Mouse (Mus musculus) embryonic facial prominence, embryonic 11.5 days (tissue): ENCODE data around the gene T. TPM values are rescaled to one million over a fixed set of nuclear protein-coding genes. Genes with fewer than 3 reads are reported as not detected.
A peak's percentile ranks its signal among the peaks of the same experiment; 100 is the strongest.

Experiments used
- ATAC-seq: fragments of 200-750 bp; cut with Nextera tagmentation; replicated peaks from 2 replicates; pipeline ENCODE4 v1.8.0; 2017; ENCODE audit warnings: low read depth; ENCODE audit not compliant: insufficient number of reproducible peaks, low FRiP score, low TSS enrichment
- DNase-seq: peaks from one replicate; pipeline ENCODE4 v3.0.0-alpha.2; 2015; ENCODE audit warnings: low spot score
- H3K27ac ChIP-seq: fragments of 300-500 bp; sonication (generic); replicated peaks from 2 replicates; pipeline ENCODE4 v1.5.1; 2014; ENCODE audit warnings: mild to moderate bottlenecking, low read depth, low read length, control low read depth
- H3K27me3 ChIP-seq: fragments of 300-500 bp; sonication (generic); 2 replicates; pipeline ENCODE4 v1.6.1; 2014; ENCODE audit warnings: mild to moderate bottlenecking, low read length, moderate library complexity, mixed read lengths; ENCODE audit not compliant: control insufficient read depth, insufficient read depth
- H3K36me3 ChIP-seq: fragments of 300-500 bp; sonication (generic); replicated peaks from 2 replicates; pipeline ENCODE4 v1.6.1; 2014; ENCODE audit warnings: low read depth, mild to moderate bottlenecking, low read length, moderate library complexity, mixed read lengths; ENCODE audit not compliant: control insufficient read depth, insufficient read depth
- H3K4me1 ChIP-seq: fragments of 300-500 bp; sonication (generic); 2 replicates; pipeline ENCODE4 v1.6.1; 2014; ENCODE audit warnings: low read length, mixed read lengths; ENCODE audit not compliant: control insufficient read depth, insufficient read depth
- H3K4me2 ChIP-seq: fragments of 300-500 bp; sonication (generic); 2 replicates; pipeline ENCODE4 v1.6.1; 2014; ENCODE audit warnings: low read depth, mild to moderate bottlenecking, control low read depth, low read length, moderate library complexity
- H3K4me3 ChIP-seq: fragments of 300-500 bp; sonication (generic); 2 replicates; pipeline ENCODE4 v1.5.1; 2014; ENCODE audit warnings: low read depth, low read length, control low read depth
- H3K9ac ChIP-seq: fragments of 300-500 bp; sonication (generic); replicated peaks from 2 replicates; pipeline ENCODE4 v1.6.1; 2014; ENCODE audit warnings: mild to moderate bottlenecking, control low read depth, low read length
- H3K9me3 ChIP-seq: fragments of 300-500 bp; sonication (generic); replicated peaks from 2 replicates; pipeline ENCODE4 v1.6.1; 2016; ENCODE audit warnings: mild to moderate bottlenecking, low read length, inconsistent platforms, mixed read lengths; ENCODE audit not compliant: control insufficient read depth
- WGBS: fragments of 180-500 bp; shearing (Covaris S2); extraction: QIAGEN DNeasy Blood & Tissue Kit; methylation state at CpG from one replicate; pipeline ENCODE4 v1.1.7; 2014; 5-methylcytosine and 5-hydroxymethylcytosine counted together
- polyA plus RNA-seq: library from polyadenylated mRNA; unstranded; fragments of >200 nt; fragmentation: Nextera tagmentation; extraction: Ambion mirVana; gene quantifications from 2 replicates; pipeline ENCODE4 v1.2.1, GENCODE M21; 2014

The T gene
- polyA plus RNA-seq, 1 experiment from 2014 or later: 0.27 TPM

GRCm38 (mm10) chr17:8444062-8444461 lies 9.8 kb downstream of the T start:
- H3K4me1 ChIP-seq: no peaks in the 10 kb centered on the region
- 57% methylated on average over 3 of the region's 3 CpGs for WGBS
- DNase-seq (no peak), ATAC-seq (no peak)
- H3K9ac ChIP-seq: no peak overlapping the region
- H3K9me3 ChIP-seq: no peaks in the 10 kb centered on the region
- no peak overlapping the region for H3K27ac ChIP-seq
- no peak overlapping the region for H3K4me2 ChIP-seq
- no peaks in the 10 kb centered on the region for H3K36me3 ChIP-seq
- H3K4me3 ChIP-seq: no peak overlapping the region
- no peaks in the 10 kb centered on the region; the same call in 1 of the 2 replicates for H3K27me3 ChIP-seq

DNA sequence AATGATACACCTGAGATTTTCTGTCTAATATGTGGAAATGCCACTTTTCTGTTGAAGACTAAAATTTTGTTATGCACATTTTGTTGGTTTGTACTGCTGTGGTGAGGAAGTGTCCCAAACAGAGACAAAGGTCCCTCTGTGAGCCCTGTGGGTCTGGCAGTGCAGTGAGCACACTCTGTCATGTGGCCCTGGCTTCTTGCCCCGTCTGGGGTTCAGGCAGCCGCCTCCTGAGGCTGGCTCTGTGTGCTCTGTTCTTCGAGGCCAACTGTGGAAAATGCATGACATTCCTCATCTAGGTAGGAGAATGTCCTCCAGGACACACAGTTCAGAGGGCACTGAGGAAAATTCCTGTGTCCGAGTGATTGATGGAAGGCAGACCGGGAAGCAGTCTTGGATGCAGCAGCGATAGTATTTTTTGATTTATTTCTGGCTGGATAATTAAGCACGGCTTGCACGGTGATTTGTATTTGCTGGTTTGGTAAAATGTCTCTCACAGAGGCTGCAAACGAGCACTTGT lies 13.5 kb downstream of the T start:
- Histone ChIP-seq H3K36me3 (no peaks in the 10 kb centered on the region), H3K4me3 (no peak overlapping the region), H3K27ac (no peak overlapping the region), H3K9ac (no peak overlapping the region), H3K4me1 (no peaks in the 10 kb centered on the region), H3K4me2 (no peak overlapping the region), H3K9me3 (no peaks in the 10 kb centered on the region), H3K27me3 (no peaks in the 10 kb centered on the region)
- WGBS: 31% methylated on average over 9 of the region's 9 CpGs
- ATAC-seq: no peak
- DNase-seq: no peak

DNA sequence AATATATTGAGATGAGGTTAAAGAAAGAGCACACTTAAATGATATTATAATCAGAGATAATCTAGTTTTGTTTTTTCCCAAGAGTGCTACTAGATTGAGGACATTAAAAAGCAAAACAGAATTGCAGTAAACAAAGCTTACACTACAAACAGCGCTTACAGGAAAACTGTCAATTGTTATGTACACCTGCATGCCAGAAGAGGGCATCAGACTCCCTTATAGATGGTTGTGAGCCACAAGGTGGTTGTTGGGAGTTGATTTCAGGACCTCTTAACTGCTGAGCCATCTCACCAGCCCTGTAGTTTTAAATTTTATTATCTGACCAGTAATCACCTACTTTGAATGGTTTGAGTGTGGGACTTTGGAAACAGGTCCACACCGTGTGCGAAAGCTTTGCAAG lies 14.1 kb downstream of the T start:
- no peak overlapping the region for H3K4me2 ChIP-seq
- no peaks in the 10 kb centered on the region for H3K9me3 ChIP-seq
- no peak overlapping the region for H3K9ac ChIP-seq
- H3K36me3 ChIP-seq: no peaks in the 10 kb centered on the region
- ATAC-seq: no peak
- no peak overlapping the region for H3K4me3 ChIP-seq
- H3K27ac ChIP-seq: no peak overlapping the region
- DNase-seq: no peak
- no peaks in the 10 kb centered on the region for H3K27me3 ChIP-seq
- H3K4me1 ChIP-seq: no peaks in the 10 kb centered on the region
- WGBS: 72% methylated on average over 3 of the region's 3 CpGs

DNA sequence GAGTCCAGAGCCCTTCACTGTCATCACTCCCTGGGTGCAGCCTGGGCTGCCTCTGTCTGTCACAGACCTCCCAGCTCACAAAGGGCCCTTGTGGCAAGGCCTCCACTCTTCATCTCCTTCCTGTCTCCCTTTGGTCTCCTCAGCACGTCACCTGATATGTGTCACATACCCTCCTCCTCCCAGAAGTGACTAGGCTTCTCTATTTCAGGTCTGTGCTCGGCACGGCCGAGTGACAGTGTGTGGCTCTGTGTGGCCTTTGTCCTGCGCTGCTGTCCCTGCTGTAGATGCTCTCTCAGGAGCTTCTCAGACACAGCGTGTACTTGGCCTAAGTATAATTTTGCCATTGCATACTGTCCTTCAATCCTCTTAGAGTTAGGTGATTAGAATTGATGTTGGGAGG lies 21.0 kb downstream of the T start:
- Histone ChIP-seq H3K27ac (no peak overlapping the region), H3K9ac (no peak overlapping the region)
- WGBS: 41% methylated on average over 6 of the region's 6 CpGs

GRCm38 (mm10) chr17:8455601-8456000 lies 21.4 kb downstream of the T start:
- H3K36me3 ChIP-seq: no peaks in the 10 kb centered on the region
- no peak overlapping the region for H3K4me2 ChIP-seq
- no peak overlapping the region for H3K27ac ChIP-seq
- H3K27me3 ChIP-seq: no peaks in the 10 kb centered on the region
- ATAC-seq (no peak), DNase-seq (no peak)
- H3K4me3 ChIP-seq: no peak overlapping the region
- no peak overlapping the region for H3K9ac ChIP-seq
- no peaks in the 10 kb centered on the region for H3K4me1 ChIP-seq
- no peaks in the 10 kb centered on the region for H3K9me3 ChIP-seq
- 74% methylated on average over 7 of the region's 7 CpGs for WGBS

More for the DNA sequence above, 21.0 kb downstream of the T start:
- H3K4me1 ChIP-seq: no peaks in the 10 kb centered on the region
- no peaks in the 10 kb centered on the region for H3K9me3 ChIP-seq
- ATAC-seq (no peak), DNase-seq (no peak)
- no peak overlapping the region for H3K4me3 ChIP-seq
- no peaks in the 10 kb centered on the region for H3K36me3 ChIP-seq
- H3K27me3 ChIP-seq: no peaks in the 10 kb centered on the region
- no peak overlapping the region for H3K4me2 ChIP-seq

- DNase-seq (no peak), ATAC-seq (no peak)
- H3K4me2 ChIP-seq: no peak overlapping the region
- H3K27me3 ChIP-seq: no peaks in the 10 kb centered on the region
- WGBS: 58% methylated on average over 9 of the region's 9 CpGs
- no peak overlapping the region for H3K9ac ChIP-seq
- no peaks in the 10 kb centered on the region for H3K36me3 ChIP-seq
- no peak overlapping the region for H3K27ac ChIP-seq
- H3K4me3 ChIP-seq: no peak overlapping the region
- no peaks in the 10 kb centered on the region for H3K4me1 ChIP-seq
- no peaks in the 10 kb centered on the region for H3K9me3 ChIP-seq
These were observed 22.7 kb downstream of the T start for GRCm38 (mm10) chr17:8456856-8457460.

DNA sequence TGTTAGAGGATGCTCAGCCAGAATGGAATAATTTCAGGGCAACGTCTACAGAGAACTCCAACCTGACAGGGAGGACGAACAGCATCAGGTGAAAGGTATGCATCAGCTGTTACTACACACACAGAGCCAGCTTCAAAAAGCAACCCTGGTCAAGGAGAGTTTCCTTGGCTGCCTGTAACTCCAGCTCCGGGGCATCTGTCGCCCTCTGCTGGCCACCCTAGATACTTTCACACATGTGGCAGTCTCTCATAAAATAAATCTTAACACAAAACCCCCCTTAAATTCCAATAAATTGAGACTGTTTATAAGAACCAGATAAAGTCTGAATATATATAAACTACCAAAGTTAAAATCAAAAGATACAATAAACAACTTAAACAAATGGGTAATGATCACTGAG lies 27.3 kb downstream of the T start:
- H3K9me3 ChIP-seq: no peaks in the 10 kb centered on the region
- no peak for ATAC-seq
- H3K36me3 ChIP-seq: no peaks in the 10 kb centered on the region
- H3K27ac ChIP-seq: no peak overlapping the region
- H3K4me3 ChIP-seq: no peak overlapping the region
- no peaks in the 10 kb centered on the region for H3K4me1 ChIP-seq
- H3K9ac ChIP-seq: no peak overlapping the region
- WGBS: 3% methylated on average over 4 of the region's 4 CpGs
- H3K4me2 ChIP-seq: no peak overlapping the region
- peak; percentile 66 for DNase-seq
- H3K27me3 ChIP-seq: no peaks in the 10 kb centered on the region

GRCm38 (mm10) chr17:8463482-8464128 lies 29.4 kb downstream of the T start:
- Histone ChIP-seq H3K27me3 (no peaks in the 10 kb centered on the region), H3K4me1 (no peaks in the 10 kb centered on the region), H3K36me3 (no peaks in the 10 kb centered on the region), H3K4me3 (no peak overlapping the region), H3K27ac (no peak overlapping the region), H3K9me3 (no peaks in the 10 kb centered on the region), H3K4me2 (no peak overlapping the region), H3K9ac (no peak overlapping the region)
- DNase-seq (peak; percentile 92), ATAC-seq (0 out of 2 replicates have a peak, but pooled peaks have one; percentile 34)
- WGBS: 28% methylated on average over 9 of the region's 9 CpGs
